Mouse (Mus musculus) testis, adult 10 weeks (tissue): Measurements from ENCODE around the gene Lnpep. TPM values are rescaled to one million over a fixed set of nuclear protein-coding genes. Genes with fewer than 3 reads are reported as not detected.

Experiments
- polyA plus RNA-seq: library from polyadenylated mRNA; stranded (reverse); fragments of 350-450 nt; fragmentation: Illumina TruSeq; extraction: RNeasy Lipid Tissue Mini Kit (QIAGEN cat#74804); gene quantifications from one replicate; pipeline ENCODE4 v1.2.3, GENCODE M21; 2014; ENCODE audit warnings: low read depth, low replicate concordance

The Lnpep gene
- 20.4 TPM for polyA plus RNA-seq

GRCm38 (mm10) chr17:17624957-17625586 lies at the start of gene Lnpep:
Gene Lnpep (minus strand): TSS chr17:17625050.

Other genes starting within 250 kb of the Lnpep start
- gene Lix1, start 222.4 kb downstream of the Lnpep start, polyA plus RNA-seq: 0.90 TPM
- gene Vmn2r90, start 78.7 kb upstream of the Lnpep start, polyA plus RNA-seq: 0.24 TPM
- 78.4 TPM for gene Spaca6, start 202.1 kb upstream of the Lnpep start, polyA plus RNA-seq
- gene Has1, start 230.2 kb upstream of the Lnpep start, polyA plus RNA-seq: not detected